Mouse (Mus musculus): ENCODE measurements at regions not wholly inside any gene's neighbourhood (a gene's known extent, or its start where the extent isn't known, plus 50 kb on each side); places are given as distances from the start of the nearest gene placed in this dataset.
A peak's percentile ranks its signal among the peaks of the same experiment; 100 is the strongest.
"Not testable (repeated sequence)": the region's sequence is repeated elsewhere in the genome, so short reads cannot be mapped to it uniquely, and the experiment has no call there.

GRCm38 (mm10) chr11:22573166-22573565 lies 61.3 kb downstream of the Tmem17 start:
- Histone ChIP-seq H3K9ac (ENCODE audit: low read length) (no peak overlapping the region), H3K9me3 (ENCODE audit: control insufficient read depth, low read length) (no peaks in the 10 kb centered on the region), H3K4me1 (replicated peaks; ENCODE audit: control insufficient read depth, insufficient read depth, low read length) (no peaks in the 10 kb centered on the region), H3K27ac (ENCODE audit: low read depth) (no peak overlapping the region), H3K4me2 (ENCODE audit: low read length) (no peak overlapping the region), H3K27me3 (replicated peaks; ENCODE audit: control insufficient read depth, insufficient read depth, low read length) (no peaks in the 10 kb centered on the region), H3K4me3 (ENCODE audit: low read depth, low read length) (no peak overlapping the region), H3K36me3 (ENCODE audit: control insufficient read depth, insufficient read depth, low read length) (no peaks in the 10 kb centered on the region)
- 47% methylated on average over 2 of the region's 2 CpGs for WGBS
- DNase-seq (ENCODE audit: low spot score) = no peak
- ATAC-seq (replicated peaks; ENCODE audit: low FRiP score, low TSS enrichment, low read depth) = no peak

DNA sequence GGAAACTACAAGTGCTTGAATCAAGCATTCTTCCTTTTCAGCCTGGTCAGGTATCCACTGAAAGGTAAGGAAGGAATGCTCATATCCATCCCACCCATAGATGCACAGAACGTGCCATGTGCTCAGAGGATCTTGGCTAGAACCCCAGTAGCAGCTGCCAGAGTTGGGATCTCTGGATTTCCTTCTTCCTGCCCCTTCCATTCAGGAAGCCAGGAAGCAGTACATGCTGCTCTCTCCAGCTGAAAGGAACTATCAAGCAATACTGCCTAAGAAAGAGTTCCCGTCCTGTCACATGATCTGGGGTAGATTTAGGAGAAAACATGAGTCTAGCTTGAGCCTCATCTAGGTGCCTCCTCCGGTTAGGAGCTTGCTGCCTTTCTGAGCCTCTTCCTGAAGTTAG lies 61.9 kb downstream of the Tmem17 start:
- no peak for ATAC-seq (replicated peaks; ENCODE audit: low FRiP score, low TSS enrichment, low read depth)
- Histone ChIP-seq H3K4me1 (replicated peaks; ENCODE audit: control insufficient read depth, insufficient read depth, low read length) (no peaks in the 10 kb centered on the region), H3K9me3 (ENCODE audit: control insufficient read depth, low read length) (no peaks in the 10 kb centered on the region), H3K27me3 (replicated peaks; ENCODE audit: control insufficient read depth, insufficient read depth, low read length) (no peaks in the 10 kb centered on the region), H3K9ac (ENCODE audit: low read length) (no peak overlapping the region), H3K4me2 (ENCODE audit: low read length) (no peak overlapping the region), H3K4me3 (ENCODE audit: low read depth, low read length) (no peak overlapping the region), H3K27ac (ENCODE audit: low read depth) (no peak overlapping the region), H3K36me3 (ENCODE audit: control insufficient read depth, insufficient read depth, low read length) (no peaks in the 10 kb centered on the region)
- 78% methylated on average over 3 of the region's 3 CpGs for WGBS
- no peak for DNase-seq (ENCODE audit: low spot score)

DNA sequence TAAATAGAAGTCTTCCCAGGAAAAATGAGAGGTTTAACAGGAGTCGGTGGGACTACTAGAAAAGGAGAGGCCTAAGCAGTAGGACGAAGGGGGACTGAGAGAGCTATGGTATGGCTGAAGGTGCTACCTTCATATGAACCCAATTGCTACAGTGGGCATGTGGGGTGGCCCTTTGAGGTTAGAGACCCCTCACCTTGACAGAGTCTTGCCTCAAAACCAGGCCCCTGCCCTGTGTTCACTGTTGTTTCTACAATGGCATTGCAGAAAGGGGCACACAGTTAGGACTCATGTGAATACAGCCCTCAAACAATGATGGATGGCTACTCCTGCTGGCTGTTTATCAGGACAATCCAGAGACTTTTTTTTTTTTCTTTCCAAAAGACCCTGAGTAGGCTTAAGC lies 62.6 kb downstream of the Tmem17 start:
- Histone ChIP-seq H3K4me2 (ENCODE audit: low read length) (no peak overlapping the region), H3K4me1 (replicated peaks; ENCODE audit: control insufficient read depth, insufficient read depth, low read length) (no peaks in the 10 kb centered on the region), H3K9me3 (ENCODE audit: control insufficient read depth, low read length) (no peaks in the 10 kb centered on the region), H3K36me3 (ENCODE audit: control insufficient read depth, insufficient read depth, low read length) (no peaks in the 10 kb centered on the region), H3K9ac (ENCODE audit: low read length) (no peak overlapping the region), H3K27me3 (replicated peaks; ENCODE audit: control insufficient read depth, insufficient read depth, low read length) (no peaks in the 10 kb centered on the region), H3K4me3 (ENCODE audit: low read depth, low read length) (no peak overlapping the region), H3K27ac (ENCODE audit: low read depth) (no peak overlapping the region)
- ATAC-seq (replicated peaks; ENCODE audit: low FRiP score, low TSS enrichment, low read depth) = no peak
- 87% methylated on average over 2 of the region's 2 CpGs for WGBS
- no peak for DNase-seq (ENCODE audit: low spot score)

- peak overlapping the region; percentile 40 for H3K4me2 ChIP-seq (ENCODE audit: low read length)
- ATAC-seq (replicated peaks; ENCODE audit: low FRiP score, low TSS enrichment, low read depth) (peak; percentile 23; the same call in 1 of the 2 replicates), DNase-seq (ENCODE audit: low spot score) (no peak)
- WGBS = 32% methylated on average over 5 of the region's 5 CpGs
- H3K27ac ChIP-seq (ENCODE audit: low read depth) = peak overlapping the region; percentile 62; the same call in 1 of the 2 replicates
- peaks cover 25% of the 10 kb centered on the region for H3K4me1 ChIP-seq (replicated peaks; ENCODE audit: control insufficient read depth, insufficient read depth, low read length)
- no peaks in the 10 kb centered on the region for H3K36me3 ChIP-seq (ENCODE audit: control insufficient read depth, insufficient read depth, low read length)
- H3K9ac ChIP-seq (ENCODE audit: low read length) = no peak overlapping the region
- H3K4me3 ChIP-seq (ENCODE audit: low read depth, low read length) = no peak overlapping the region
- no peaks in the 10 kb centered on the region for H3K9me3 ChIP-seq (ENCODE audit: control insufficient read depth, low read length)
- H3K27me3 ChIP-seq (replicated peaks; ENCODE audit: control insufficient read depth, insufficient read depth, low read length) = no peaks in the 10 kb centered on the region
Measured at GRCm38 (mm10) chr11:22584100-22584487, 72.2 kb downstream of the Tmem17 start.

- Histone ChIP-seq H3K9ac (ENCODE audit: low read length) (peak overlapping the region; percentile 22), H3K36me3 (ENCODE audit: control insufficient read depth, insufficient read depth, low read length) (no peaks in the 10 kb centered on the region), H3K27ac (ENCODE audit: low read depth) (peak overlapping the region; percentile 62; the same call in 1 of the 2 replicates), H3K4me1 (replicated peaks; ENCODE audit: control insufficient read depth, insufficient read depth, low read length) (peaks cover 25% of the 10 kb centered on the region), H3K4me3 (ENCODE audit: low read depth, low read length) (no peak overlapping the region), H3K4me2 (ENCODE audit: low read length) (peak overlapping the region; percentile 40), H3K9me3 (ENCODE audit: control insufficient read depth, low read length) (no peaks in the 10 kb centered on the region), H3K27me3 (replicated peaks; ENCODE audit: control insufficient read depth, insufficient read depth, low read length) (no peaks in the 10 kb centered on the region)
- 14% methylated on average over 14 of the region's 14 CpGs for WGBS
- ATAC-seq (replicated peaks; ENCODE audit: low FRiP score, low TSS enrichment, low read depth) (peak; percentile 47), DNase-seq (ENCODE audit: low spot score) (no peak)
Measured at GRCm38 (mm10) chr11:22584488-22585158, 72.7 kb downstream of the Tmem17 start.

- Histone ChIP-seq H3K4me3 (ENCODE audit: low read depth, low read length) (no peak overlapping the region), H3K27ac (ENCODE audit: low read depth) (peak overlapping the region; percentile 54; the same call in 1 of the 2 replicates), H3K36me3 (ENCODE audit: control insufficient read depth, insufficient read depth, low read length) (no peaks in the 10 kb centered on the region), H3K27me3 (replicated peaks; ENCODE audit: control insufficient read depth, insufficient read depth, low read length) (no peaks in the 10 kb centered on the region), H3K9ac (ENCODE audit: low read length) (no peak overlapping the region), H3K9me3 (ENCODE audit: control insufficient read depth, low read length) (no peaks in the 10 kb centered on the region), H3K4me1 (replicated peaks; ENCODE audit: control insufficient read depth, insufficient read depth, low read length) (peaks cover 25% of the 10 kb centered on the region), H3K4me2 (ENCODE audit: low read length) (no peak overlapping the region)
- ATAC-seq (replicated peaks; ENCODE audit: low FRiP score, low TSS enrichment, low read depth) (no peak), DNase-seq (ENCODE audit: low spot score) (no peak)
- WGBS = 42% methylated on average over 7 of the region's 7 CpGs
Measured at GRCm38 (mm10) chr11:22587691-22588241, 75.9 kb downstream of the Tmem17 start.

GRCm38 (mm10) chr11:22588546-22588945 lies 76.7 kb downstream of the Tmem17 start:
- WGBS = 48% methylated on average over 2 of the region's 2 CpGs

DNA sequence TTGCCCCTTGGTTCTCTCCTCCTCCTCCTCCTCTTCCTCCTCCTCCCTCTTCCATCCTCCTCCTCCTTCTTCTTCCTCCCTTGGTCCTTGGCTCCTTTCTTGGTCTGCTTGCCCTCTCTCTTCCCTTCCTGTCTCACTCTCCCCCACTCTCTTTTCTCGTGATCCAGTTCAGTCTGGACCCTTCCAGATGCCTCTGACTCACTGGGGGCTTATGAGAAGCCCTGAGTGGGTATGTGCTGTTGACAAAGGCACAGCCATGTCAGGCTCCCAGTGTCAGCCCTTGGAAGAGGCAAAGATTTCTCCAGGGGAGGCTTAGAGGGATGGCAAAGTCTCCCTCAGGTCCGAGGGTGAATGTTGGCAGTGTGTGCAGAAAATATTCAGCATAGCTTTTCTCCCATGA lies 78.0 kb downstream of the Tmem17 start:
- WGBS = 65% methylated on average over 2 of the region's 2 CpGs

More at GRCm38 (mm10) chr11:22588546-22588945, 76.7 kb downstream of the Tmem17 start:
- H3K9ac ChIP-seq (ENCODE audit: low read length) = no peak overlapping the region
- ATAC-seq (replicated peaks; ENCODE audit: low FRiP score, low TSS enrichment, low read depth) = no peak
- no peaks in the 10 kb centered on the region for H3K9me3 ChIP-seq (ENCODE audit: control insufficient read depth, low read length)
- peak overlapping the region; percentile 51; the same call in 1 of the 2 replicates for H3K27ac ChIP-seq (ENCODE audit: low read depth)
- DNase-seq (ENCODE audit: low spot score) = no peak
- peaks cover 25% of the 10 kb centered on the region for H3K4me1 ChIP-seq (replicated peaks; ENCODE audit: control insufficient read depth, insufficient read depth, low read length)
- no peaks in the 10 kb centered on the region for H3K27me3 ChIP-seq (replicated peaks; ENCODE audit: control insufficient read depth, insufficient read depth, low read length)
- H3K4me2 ChIP-seq (ENCODE audit: low read length) = no peak overlapping the region
- H3K36me3 ChIP-seq (ENCODE audit: control insufficient read depth, insufficient read depth, low read length) = no peaks in the 10 kb centered on the region
- H3K4me3 ChIP-seq (ENCODE audit: low read depth, low read length) = no peak overlapping the region

GRCm38 (mm10) chr11:22591050-22591449 lies 79.2 kb downstream of the Tmem17 start:
- not testable (repeated sequence) for H3K36me3 ChIP-seq (ENCODE audit: control insufficient read depth, insufficient read depth, low read length); H3K9ac ChIP-seq (ENCODE audit: low read length); H3K27ac ChIP-seq (ENCODE audit: low read depth); ATAC-seq (replicated peaks; ENCODE audit: low FRiP score, low TSS enrichment, low read depth); H3K4me2 ChIP-seq (ENCODE audit: low read length); H3K9me3 ChIP-seq (ENCODE audit: control insufficient read depth, low read length); H3K27me3 ChIP-seq (replicated peaks; ENCODE audit: control insufficient read depth, insufficient read depth, low read length); DNase-seq (ENCODE audit: low spot score); H3K4me3 ChIP-seq (ENCODE audit: low read depth, low read length)
- 81% methylated on average over 14 of the region's 14 CpGs for WGBS
- H3K4me1 ChIP-seq (replicated peaks; ENCODE audit: control insufficient read depth, insufficient read depth, low read length) = peaks cover 16% of the 10 kb centered on the region

More for the DNA sequence above, 78.0 kb downstream of the Tmem17 start:
- Histone ChIP-seq H3K4me3 (ENCODE audit: low read depth, low read length) (no peak overlapping the region), H3K9me3 (ENCODE audit: control insufficient read depth, low read length) (no peaks in the 10 kb centered on the region), H3K27me3 (replicated peaks; ENCODE audit: control insufficient read depth, insufficient read depth, low read length) (no peaks in the 10 kb centered on the region), H3K9ac (ENCODE audit: low read length) (no peak overlapping the region), H3K27ac (ENCODE audit: low read depth) (no peak overlapping the region), H3K4me2 (ENCODE audit: low read length) (no peak overlapping the region), H3K36me3 (ENCODE audit: control insufficient read depth, insufficient read depth, low read length) (no peaks in the 10 kb centered on the region), H3K4me1 (replicated peaks; ENCODE audit: control insufficient read depth, insufficient read depth, low read length) (peaks cover 19% of the 10 kb centered on the region)
- ATAC-seq (replicated peaks; ENCODE audit: low FRiP score, low TSS enrichment, low read depth) (no peak), DNase-seq (ENCODE audit: low spot score) (no peak)
